Mouse (Mus musculus): Measurements from ENCODE around the gene Dnajc13. TPM values are rescaled to one million over a fixed set of nuclear protein-coding genes. Genes with fewer than 3 reads are reported as not detected.

Gene Dnajc13
- total and polyA plus RNA-seq, 3 experiments = 24.1 to 59.0 (median 31.1) TPM

DNA sequence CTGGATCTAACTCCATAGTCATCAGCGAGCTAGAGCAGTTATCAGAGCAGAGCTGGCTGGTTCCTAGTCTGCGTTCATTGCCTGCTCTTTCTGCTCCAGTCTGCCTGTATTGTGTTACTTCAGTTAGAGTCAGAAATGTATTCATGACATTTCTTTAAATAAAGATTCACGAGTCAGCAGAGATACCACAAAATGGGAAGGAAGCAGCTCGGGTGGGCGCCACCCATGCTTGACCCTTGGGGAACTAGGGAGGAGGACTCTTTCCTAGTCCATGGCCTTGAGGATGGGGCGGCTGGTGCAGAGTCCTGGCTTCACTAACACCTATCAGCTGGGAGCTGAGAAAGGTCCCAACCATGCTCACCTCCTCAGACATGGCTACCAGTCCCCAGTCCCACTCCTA is 122.4 kb downstream of the Dnajc13 start:
- no peaks in the 10 kb centered on the region for H3K4me1 ChIP-seq (ENCODE audit: control insufficient read depth in 1 of 2, insufficient read depth in 2 of 2, low read length in 2 of 2)
- H3K36me3 ChIP-seq (ENCODE audit: control insufficient read depth in 1 of 2, insufficient read depth in 2 of 2, low read length in 2 of 2) = no peaks in the 10 kb centered on the region
- H3K9me3 ChIP-seq (replicated peaks; ENCODE audit: insufficient read depth, low read length) = no peaks in the 10 kb centered on the region
- H3K4me3 ChIP-seq (ENCODE audit: control insufficient read depth in 1 of 2, insufficient read depth in 1 of 2, low read depth in 2 of 2, low read length in 2 of 2) = no peak overlapping the region
- TF ChIP-seq SMC3 (IDR thresholded peaks at IDR 0.05; ENCODE audit: low read depth, low read length) (no peak), E2F4 (IDR thresholded peaks at IDR 0.05; ENCODE audit: borderline replicate concordance, low read depth, low read length) (no peak), EP300 (IDR thresholded peaks at IDR 0.05; ENCODE audit: low read depth in 1 of 2, low read length in 2 of 2) (no peak), BHLHE40 (IDR thresholded peaks at IDR 0.05; ENCODE audit: borderline replicate concordance, low read depth, low read length) (no peak), NRF1 (IDR thresholded peaks at IDR 0.05; ENCODE audit: insufficient read depth, low read depth, low read length, poor library complexity, severe bottlenecking) (no peak)
- H3K27me3 ChIP-seq (ENCODE audit: control insufficient read depth in 1 of 2, insufficient read depth in 2 of 2, low read length in 2 of 2) = no peaks in the 10 kb centered on the region
- no peak overlapping the region for H3K27ac ChIP-seq (ENCODE audit: control insufficient read depth, low read depth, low read length)
- DNase-seq (ENCODE audit: low read depth, low spot score) = no peak
- no peak overlapping the region for H3K9ac ChIP-seq (ENCODE audit: control insufficient read depth, low read depth, low read length, poor library complexity, severe bottlenecking)
- H3K79me2 ChIP-seq (ENCODE audit: control insufficient read depth, insufficient read depth, low read length, poor library complexity) = no peaks in the 10 kb centered on the region

DNA sequence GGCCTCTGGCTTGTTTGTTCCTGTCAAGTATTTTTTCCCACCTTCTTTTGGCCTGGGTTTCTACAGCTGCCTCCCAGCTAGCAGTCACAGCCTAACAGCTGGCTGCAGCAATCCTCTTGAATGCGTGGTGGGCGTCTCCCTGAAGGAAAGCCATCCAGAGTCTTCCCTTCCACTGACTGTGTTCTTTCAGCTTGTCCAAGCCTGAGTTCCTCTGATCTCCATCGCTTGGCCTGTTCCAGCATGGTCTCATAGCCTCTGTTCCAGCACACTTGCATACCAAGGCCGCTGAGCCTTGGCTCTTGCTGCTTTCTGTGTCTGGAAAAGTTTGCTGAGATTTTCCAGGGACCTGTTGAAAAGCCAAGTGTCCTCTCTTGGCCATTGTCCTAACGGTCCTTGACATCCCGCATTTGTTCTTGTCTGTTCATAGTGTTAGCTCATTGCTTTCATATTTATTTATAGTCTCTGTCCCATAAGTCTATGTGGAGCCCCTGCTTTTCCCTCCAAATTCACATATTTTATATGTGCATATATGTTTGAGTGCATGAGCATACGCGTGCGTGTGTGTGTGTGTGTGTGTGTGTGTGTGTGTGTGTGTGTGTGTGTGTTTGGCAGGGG is 132.5 kb downstream of the Dnajc13 start:
- no peaks in the 10 kb centered on the region for H3K36me3 ChIP-seq (ENCODE audit: control insufficient read depth in 1 of 2, insufficient read depth in 2 of 2, low read length in 2 of 2)
- H3K79me2 ChIP-seq (ENCODE audit: control insufficient read depth, insufficient read depth, low read length, poor library complexity) = no peaks in the 10 kb centered on the region
- H3K9me3 ChIP-seq (replicated peaks; ENCODE audit: insufficient read depth, low read length) = no peaks in the 10 kb centered on the region
- H3K27ac ChIP-seq (ENCODE audit: control insufficient read depth, low read depth, low read length) = no peak overlapping the region
- TF ChIP-seq BHLHE40 (IDR thresholded peaks at IDR 0.05; ENCODE audit: borderline replicate concordance, low read depth, low read length) = no peak
- TF ChIP-seq MYC (IDR thresholded peaks at IDR 0.05; ENCODE audit: low read depth, low read length) = no peak
- no peak for TF ChIP-seq TBP (IDR thresholded peaks at IDR 0.05; ENCODE audit: low read depth, low read length)
- TF ChIP-seq E2F4 (IDR thresholded peaks at IDR 0.05; ENCODE audit: borderline replicate concordance, low read depth, low read length) = no peak
- no peak for TF ChIP-seq JUND (IDR thresholded peaks at IDR 0.05; ENCODE audit: low read depth, low read length)
- TF ChIP-seq EP300 (IDR thresholded peaks at IDR 0.05; ENCODE audit: low read depth in 1 of 2, low read length in 2 of 2) = no peak
- no peak for TF ChIP-seq MXI1 (IDR thresholded peaks at IDR 0.05; ENCODE audit: low read depth, low read length)
- no peak for TF ChIP-seq MYB (IDR thresholded peaks at IDR 0.05; ENCODE audit: low read depth, low read length)
- TF ChIP-seq CTCF (IDR thresholded peaks at IDR 0.05 in 2 of 3, conservative IDR thresholded peaks at IDR 0.05 in 1 of 3; ENCODE audit: control insufficient read depth in 1 of 3, insufficient read depth in 1 of 3, low read depth in 2 of 3, low read length in 3 of 3, poor library complexity in 1 of 3, severe bottlenecking in 1 of 3) = no peak
- TF ChIP-seq POLR2AphosphoS5 (IDR thresholded peaks at IDR 0.05; ENCODE audit: borderline replicate concordance, low read depth, low read length) = no peak
- TF ChIP-seq KAT2A (conservative IDR thresholded peaks at IDR 0.05; ENCODE audit: low read depth, low read length) = no peak
- H3K4me3 ChIP-seq (ENCODE audit: control insufficient read depth in 1 of 2, insufficient read depth in 1 of 2, low read depth in 2 of 2, low read length in 2 of 2) = no peak overlapping the region
- DNase-seq (ENCODE audit: low read depth, low spot score) = no peak
- H3K9ac ChIP-seq (ENCODE audit: control insufficient read depth, low read depth, low read length, poor library complexity, severe bottlenecking) = no peak overlapping the region
- no peaks in the 10 kb centered on the region for H3K4me1 ChIP-seq (ENCODE audit: control insufficient read depth in 1 of 2, insufficient read depth in 2 of 2, low read length in 2 of 2)
- H3K27me3 ChIP-seq (ENCODE audit: control insufficient read depth in 1 of 2, insufficient read depth in 2 of 2, low read length in 2 of 2) = no peaks in the 10 kb centered on the region; a peak in 1 of 4 replicates

DNA sequence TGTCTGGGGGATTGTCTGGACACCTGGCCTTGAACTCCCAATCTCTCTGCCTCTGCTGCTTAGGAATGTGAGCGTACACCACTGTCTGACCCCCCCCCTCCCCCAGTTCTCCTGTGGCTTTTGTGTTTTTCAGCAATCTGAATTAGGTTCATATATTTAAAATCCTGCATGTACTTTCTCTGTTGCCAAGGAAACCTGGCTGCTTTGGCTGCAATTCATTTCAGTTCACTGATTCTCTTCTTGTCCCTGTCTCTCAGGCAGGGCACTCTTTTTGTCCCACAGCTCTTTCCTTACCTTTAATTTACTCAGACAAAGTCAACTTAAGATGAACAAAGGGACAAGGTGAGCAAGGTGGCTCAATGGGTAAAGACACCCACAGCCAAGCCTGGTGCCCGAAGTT is 134.6 kb downstream of the Dnajc13 start:
- Histone ChIP-seq H3K79me2 (ENCODE audit: control insufficient read depth, insufficient read depth, low read length, poor library complexity) (no peaks in the 10 kb centered on the region), H3K9me3 (replicated peaks; ENCODE audit: insufficient read depth, low read length) (no peaks in the 10 kb centered on the region), H3K9ac (ENCODE audit: control insufficient read depth, low read depth, low read length, poor library complexity, severe bottlenecking) (no peak overlapping the region), H3K36me3 (ENCODE audit: control insufficient read depth in 1 of 2, insufficient read depth in 2 of 2, low read length in 2 of 2) (no peaks in the 10 kb centered on the region), H3K4me1 (ENCODE audit: control insufficient read depth in 1 of 2, insufficient read depth in 2 of 2, low read length in 2 of 2) (no peaks in the 10 kb centered on the region), H3K27me3 (ENCODE audit: control insufficient read depth in 1 of 2, insufficient read depth in 2 of 2, low read length in 2 of 2) (no peaks in the 10 kb centered on the region; a peak in 1 of 4 replicates), H3K27ac (ENCODE audit: control insufficient read depth, low read depth, low read length) (no peak overlapping the region), H3K4me3 (ENCODE audit: control insufficient read depth in 1 of 2, insufficient read depth in 1 of 2, low read depth in 2 of 2, low read length in 2 of 2) (no peak overlapping the region)
- no peak for DNase-seq (ENCODE audit: low read depth, low spot score)
- no peak for TF ChIP-seq GABPA (IDR thresholded peaks at IDR 0.05; ENCODE audit: low read depth, low read length)
- no peak for TF ChIP-seq SMC3 (IDR thresholded peaks at IDR 0.05; ENCODE audit: low read depth, low read length)
- TF ChIP-seq MYC (IDR thresholded peaks at IDR 0.05; ENCODE audit: low read depth, low read length) = no peak
- TF ChIP-seq TBP (IDR thresholded peaks at IDR 0.05; ENCODE audit: low read depth, low read length) = no peak
- no peak for TF ChIP-seq EP300 (IDR thresholded peaks at IDR 0.05; ENCODE audit: low read depth in 1 of 2, low read length in 2 of 2)
- no peak for TF ChIP-seq POLR2A (IDR thresholded peaks at IDR 0.05; ENCODE audit: control insufficient read depth in 1 of 2, insufficient read depth in 1 of 2, low read depth in 1 of 2, low read length in 2 of 2, poor library complexity in 1 of 2)
- no peak for TF ChIP-seq ETS1 (IDR thresholded peaks at IDR 0.05; ENCODE audit: low read depth, low read length)
- no peak for TF ChIP-seq KAT2A (conservative IDR thresholded peaks at IDR 0.05; ENCODE audit: low read depth, low read length)
- TF ChIP-seq RAD21 (IDR thresholded peaks at IDR 0.05; ENCODE audit: low read depth, low read length) = no peak
- no peak for TF ChIP-seq ZKSCAN1 (IDR thresholded peaks at IDR 0.05; ENCODE audit: low read depth, low read length)
- no peak for TF ChIP-seq NELFE (IDR thresholded peaks at IDR 0.05; ENCODE audit: low read depth, low read length)
- no peak for TF ChIP-seq MXI1 (IDR thresholded peaks at IDR 0.05; ENCODE audit: low read depth, low read length)
- no peak for TF ChIP-seq MEF2A (IDR thresholded peaks at IDR 0.05; ENCODE audit: extremely low read depth, insufficient replicate concordance, low read depth, low read length, poor library complexity, severe bottlenecking)
- TF ChIP-seq SIN3A (IDR thresholded peaks at IDR 0.05; ENCODE audit: low read length) = no peak
- TF ChIP-seq ZNF384 (IDR thresholded peaks at IDR 0.05; ENCODE audit: low read depth, low read length) = no peak
- TF ChIP-seq BHLHE40 (IDR thresholded peaks at IDR 0.05; ENCODE audit: borderline replicate concordance, low read depth, low read length) = no peak
- no peak for TF ChIP-seq POLR2AphosphoS5 (IDR thresholded peaks at IDR 0.05; ENCODE audit: borderline replicate concordance, low read depth, low read length)
- TF ChIP-seq ZC3H11A (IDR thresholded peaks at IDR 0.05; ENCODE audit: low read depth, low read length) = no peak
